Mouse (Mus musculus): ENCODE data around the gene Fut7.
"Not testable (repeated sequence)": the region's sequence is repeated elsewhere in the genome, so short reads cannot be mapped to it uniquely, and the experiment has no call there.

The Fut7 gene

GRCm38 (mm10) chr2:25422587-25423410, at the start of gene Fut7:
Fut7 (plus strand) TSS chr2:25423267.
- DNase-seq, result no peak

GRCm38 (mm10) chr2:25373431-25373830, 49.6 kb upstream of the Fut7 start:
- DNase-seq, result no peak

GRCm38 (mm10) chr2:25376589-25376988, 46.5 kb upstream of the Fut7 start:
- DNase-seq, result no peak

- no peak for DNase-seq
Measured at GRCm38 (mm10) chr2:25384492-25384891, 38.6 kb upstream of the Fut7 start.

- DNase-seq, result no peak
Measured at GRCm38 (mm10) chr2:25391266-25391665, 31.8 kb upstream of the Fut7 start.

- peak; percentile 70 for DNase-seq
Measured at GRCm38 (mm10) chr2:25394281-25395221, 28.5 kb upstream of the Fut7 start.

- no peak for DNase-seq
Measured at GRCm38 (mm10) chr2:25395721-25396596, 27.1 kb upstream of the Fut7 start, which contains the start of gene Entpd2. Entpd2 (plus strand) TSS chr2:25395874.

- DNase-seq, result no peak
Measured at GRCm38 (mm10) chr2:25396597-25396983, 26.5 kb upstream of the Fut7 start.

- no peak for DNase-seq
Measured at GRCm38 (mm10) chr2:25397010-25397409, 26.1 kb upstream of the Fut7 start.

- DNase-seq, result no peak
Measured at GRCm38 (mm10) chr2:25398065-25398464, 25.0 kb upstream of the Fut7 start.

- no peak for DNase-seq
Measured at GRCm38 (mm10) chr2:25399051-25399450, 24.0 kb upstream of the Fut7 start, which contains the start of gene Npdc1. Npdc1 (plus strand) TSS chr2:25399351.

- no peak for DNase-seq
Measured at GRCm38 (mm10) chr2:25400291-25400690, 22.8 kb upstream of the Fut7 start.

- no peak for DNase-seq
Measured at GRCm38 (mm10) chr2:25400764-25401163, 22.3 kb upstream of the Fut7 start.

GRCm38 (mm10) chr2:25402377-25402971, 20.6 kb upstream of the Fut7 start:
- peak; percentile 74 for DNase-seq

- DNase-seq, result peak; percentile 91
Measured at GRCm38 (mm10) chr2:25402972-25403601, 20.0 kb upstream of the Fut7 start.

- DNase-seq, result no peak
Measured at GRCm38 (mm10) chr2:25403994-25404393, 19.1 kb upstream of the Fut7 start.

GRCm38 (mm10) chr2:25408908-25409307, 14.2 kb upstream of the Fut7 start:
- DNase-seq, result no peak

- DNase-seq, result not testable (repeated sequence)
Measured at GRCm38 (mm10) chr2:25413436-25413835, 9.6 kb upstream of the Fut7 start.

- DNase-seq, result no peak
Measured at GRCm38 (mm10) chr2:25417426-25417825, 5.6 kb upstream of the Fut7 start.

GRCm38 (mm10) chr2:25421896-25422295, 1.2 kb upstream of the Fut7 start:
- no peak for DNase-seq

- DNase-seq, result no peak
Measured at GRCm38 (mm10) chr2:25423626-25424025, 559 bp downstream of the Fut7 start.

GRCm38 (mm10) chr2:25425481-25425880, 2.4 kb downstream of the Fut7 start:
- DNase-seq, result no peak

All from layer of hippocampus, adult 9-11 months (tissue).